In the genomic region with DNA sequence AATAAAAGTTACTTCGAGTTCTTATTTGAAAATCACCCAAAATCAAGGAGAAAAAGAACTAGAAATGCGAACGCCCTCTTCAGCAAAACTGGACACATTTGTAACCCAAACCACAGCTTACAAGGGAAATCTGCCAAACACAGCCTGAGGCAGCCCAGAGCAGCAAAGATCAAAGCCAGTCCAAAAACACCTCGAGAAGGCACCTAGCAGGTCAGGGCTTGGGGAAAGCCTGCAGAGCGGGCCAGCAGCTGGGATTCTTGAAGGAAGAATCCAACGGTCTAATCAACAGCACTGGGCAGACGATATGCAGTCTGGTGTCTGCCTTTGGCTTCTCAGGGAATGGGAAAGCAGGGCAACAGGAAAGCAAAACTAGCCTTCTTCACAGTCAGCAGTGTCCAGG, we compare ENCODE assay signal across 20 mouse cellular contexts. TPM values are rescaled to one million over a fixed set of nuclear protein-coding genes. Genes with fewer than 3 reads are reported as not detected.
DNase-seq lines count a peak whose midpoint lies in the region; ATAC-seq and TF ChIP-seq lines count a peak whose summit lies in the region.
"Had no signal": no experiment of that assay in that cellular context is flagged by ENCODE, and none has a peak within 500 bp of the region (broad histone marks: within the 10 kb centered on the region; RNA-seq: fewer than 3 reads in every experiment).

No protein-coding gene starts in this region.

- no peak overlapping the region for H3K4me2 ChIP-seq in intestine, embryonic 14.5 days (ENCODE audit: low read length)
- no peak overlapping the region for H3K4me2 ChIP-seq in intestine, embryonic 16.5 days (ENCODE audit: low read depth, low read length)
- H3K4me2 ChIP-seq in neural tube, embryonic 13.5 days: no peak overlapping the region
- H3K4me2 ChIP-seq in neural tube, embryonic 15.5 days: no peak overlapping the region
- H3K4me2 ChIP-seq in stomach, embryonic 16.5 days (ENCODE audit: low read depth, low read length): no peak overlapping the region
- H3K4me2 ChIP-seq: midbrain, embryonic 13.5 days had no signal

- no peak for DNase-seq in intestine, embryonic 14.5 days (ENCODE audit: low spot score)
- DNase-seq in forelimb bud, embryonic 11.5 days (ENCODE audit: low read depth, low spot score): peak; percentile 52
- no peak for DNase-seq in cerebellum, adult 2 months
- DNase-seq: adrenal gland, adult 2 months; cerebellum, adult 11-12 months; cerebellum, postnatal 25 days; gastrocnemius, postnatal 36 days; heart, adult 2 months; heart, postnatal 4 days; layer of hippocampus, adult 9-11 months; lung, postnatal 10 days; retina, postnatal 1 day; right cerebral cortex, postnatal 4 days had no signal

- no peaks in the 10 kb centered on the region for H3K36me3 ChIP-seq in intestine, embryonic 14.5 days (ENCODE audit: control insufficient read depth, insufficient read depth, low read length)
- H3K36me3 ChIP-seq in intestine, embryonic 16.5 days (ENCODE audit: control insufficient read depth, insufficient read depth, low read length): no peaks in the 10 kb centered on the region
- H3K36me3 ChIP-seq in neural tube, embryonic 13.5 days: 0 out of 2 replicates have a peak, but pooled peaks cover 4% of the 10 kb centered on the region
- no peaks in the 10 kb centered on the region for H3K36me3 ChIP-seq in neural tube, embryonic 15.5 days
- H3K36me3 ChIP-seq in stomach, embryonic 16.5 days (ENCODE audit: control insufficient read depth, insufficient read depth, low read length): no peaks in the 10 kb centered on the region
- H3K36me3 ChIP-seq: midbrain, embryonic 13.5 days had no signal

- peak overlapping the region; percentile 2; the same call in 1 of the 2 replicates for H3K27ac ChIP-seq in intestine, embryonic 14.5 days (ENCODE audit: low read depth)
- H3K27ac ChIP-seq in intestine, embryonic 16.5 days (ENCODE audit: low read length): no peak overlapping the region; the same call in 1 of the 2 replicates
- 0 out of 2 replicates have a peak overlapping the region, but pooled peaks have one; percentile 9 for H3K27ac ChIP-seq in neural tube, embryonic 13.5 days (replicated peaks)
- H3K27ac ChIP-seq in neural tube, embryonic 15.5 days (replicated peaks): no peak overlapping the region
- peak overlapping the region; percentile 35; the same call in 1 of the 2 replicates for H3K27ac ChIP-seq in stomach, embryonic 16.5 days (ENCODE audit: low read length)
- no peak overlapping the region for H3K27ac ChIP-seq in cerebellum, adult 2 months (ENCODE audit: insufficient read depth, low read length)
- H3K27ac ChIP-seq: heart, adult 2 months; midbrain, embryonic 13.5 days had no signal

- H3K27me3 ChIP-seq in intestine, embryonic 14.5 days (replicated peaks; ENCODE audit: control insufficient read depth, insufficient read depth, low read length): no peaks in the 10 kb centered on the region
- H3K27me3 ChIP-seq in intestine, embryonic 16.5 days (replicated peaks; ENCODE audit: control insufficient read depth, insufficient read depth, low read length): no peaks in the 10 kb centered on the region
- no peaks in the 10 kb centered on the region for H3K27me3 ChIP-seq in neural tube, embryonic 13.5 days
- H3K27me3 ChIP-seq in neural tube, embryonic 15.5 days (replicated peaks): no peaks in the 10 kb centered on the region
- no peaks in the 10 kb centered on the region for H3K27me3 ChIP-seq in stomach, embryonic 16.5 days (ENCODE audit: control insufficient read depth, insufficient read depth, low read length)
- no peaks in the 10 kb centered on the region for H3K27me3 ChIP-seq in cerebellum, adult 2 months (ENCODE audit: control insufficient read depth, insufficient read depth, low read length)
- H3K27me3 ChIP-seq: midbrain, embryonic 13.5 days had no signal

- 39% methylated on average over 7 of the region's 7 CpGs for whole genome bisulfite sequencing in intestine, embryonic 14.5 days
- WGBS in intestine, embryonic 16.5 days: 49% methylated on average over 7 of the region's 7 CpGs
- 84% methylated on average over 7 of the region's 7 CpGs for WGBS in neural tube, embryonic 13.5 days
- 78% methylated on average over 7 of the region's 7 CpGs for WGBS in neural tube, embryonic 15.5 days
- 49% methylated on average over 7 of the region's 7 CpGs for WGBS in stomach, embryonic 16.5 days
- WGBS in cerebellum, adult 2 months: 45% methylated on average over 7 of the region's 7 CpGs

- H3K9ac ChIP-seq in intestine, embryonic 14.5 days (ENCODE audit: low read length): no peak overlapping the region
- no peak overlapping the region for H3K9ac ChIP-seq in intestine, embryonic 16.5 days (ENCODE audit: low read depth, low read length)
- H3K9ac ChIP-seq in neural tube, embryonic 13.5 days: no peak overlapping the region
- H3K9ac ChIP-seq in neural tube, embryonic 15.5 days (replicated peaks): no peak overlapping the region
- H3K9ac ChIP-seq in stomach, embryonic 16.5 days (ENCODE audit: low read length): no peak overlapping the region
- H3K9ac ChIP-seq: midbrain, embryonic 13.5 days had no signal

- H3K9me3 ChIP-seq in intestine, embryonic 14.5 days (ENCODE audit: control insufficient read depth, low read length): no peaks in the 10 kb centered on the region
- no peaks in the 10 kb centered on the region for H3K9me3 ChIP-seq in intestine, embryonic 16.5 days (ENCODE audit: control insufficient read depth, low read length)
- no peaks in the 10 kb centered on the region for H3K9me3 ChIP-seq in neural tube, embryonic 13.5 days
- no peaks in the 10 kb centered on the region for H3K9me3 ChIP-seq in neural tube, embryonic 15.5 days (replicated peaks)
- no peaks in the 10 kb centered on the region for H3K9me3 ChIP-seq in stomach, embryonic 16.5 days (replicated peaks; ENCODE audit: control insufficient read depth, low read length)
- H3K9me3 ChIP-seq: midbrain, embryonic 13.5 days had no signal

- no peak for TF ChIP-seq POLR2A in cerebellum, adult 2 months (IDR thresholded peaks at IDR 0.05; ENCODE audit: borderline replicate concordance, insufficient read depth, low read length)

- peaks cover 7% of the 10 kb centered on the region; the same call in 1 of the 2 replicates for H3K4me1 ChIP-seq in intestine, embryonic 14.5 days (replicated peaks; ENCODE audit: control insufficient read depth, insufficient read depth, low read length)
- H3K4me1 ChIP-seq in intestine, embryonic 16.5 days (ENCODE audit: control insufficient read depth, insufficient read depth, low read length): no peaks in the 10 kb centered on the region
- H3K4me1 ChIP-seq in neural tube, embryonic 13.5 days (replicated peaks): peaks cover 24% of the 10 kb centered on the region
- H3K4me1 ChIP-seq in neural tube, embryonic 15.5 days: peaks cover 6% of the 10 kb centered on the region; the same call in 1 of the 2 replicates
- peaks cover 6% of the 10 kb centered on the region; the same call in 1 of the 2 replicates for H3K4me1 ChIP-seq in stomach, embryonic 16.5 days (ENCODE audit: control insufficient read depth, insufficient read depth, low read length)
- H3K4me1 ChIP-seq in cerebellum, adult 2 months (ENCODE audit: control insufficient read depth, insufficient read depth, low read length): no peaks in the 10 kb centered on the region

- no peak for ATAC-seq in intestine, embryonic 14.5 days (replicated peaks; ENCODE audit: low FRiP score, low TSS enrichment, low read depth)
- no peak for ATAC-seq in intestine, embryonic 16.5 days
- no peak for ATAC-seq in neural tube, embryonic 13.5 days (ENCODE audit: low read depth)
- ATAC-seq in neural tube, embryonic 15.5 days (ENCODE audit: low FRiP score): no peak
- no peak for ATAC-seq in stomach, embryonic 16.5 days (ENCODE audit: insufficient read depth, low FRiP score)
- ATAC-seq: forebrain, embryonic 16.5 days; inflammation-experienced regulatory T-cells, adult 6 months; midbrain, embryonic 13.5 days had no signal

- H3K4me3 ChIP-seq in intestine, embryonic 14.5 days (ENCODE audit: low read depth, low read length): no peak overlapping the region
- no peak overlapping the region for H3K4me3 ChIP-seq in intestine, embryonic 16.5 days (ENCODE audit: low read length)
- no peak overlapping the region for H3K4me3 ChIP-seq in neural tube, embryonic 13.5 days
- H3K4me3 ChIP-seq in neural tube, embryonic 15.5 days (replicated peaks): no peak overlapping the region
- H3K4me3 ChIP-seq in stomach, embryonic 16.5 days (replicated peaks; ENCODE audit: low read length): no peak overlapping the region
- no peak overlapping the region for H3K4me3 ChIP-seq in cerebellum, adult 2 months (replicated peaks; ENCODE audit: insufficient read depth, low read depth, low read length)
- H3K4me3 ChIP-seq: heart, adult 2 months; midbrain, embryonic 13.5 days had no signal

- no peak for TF ChIP-seq CTCF in cerebellum, adult 2 months (IDR thresholded peaks at IDR 0.05; ENCODE audit: borderline replicate concordance, insufficient read depth, low read depth, low read length)

RNA-seq across cellular contexts. Expression of gene Spsb4, which starts 16.6 kb away (rescaled TPM):
- 28.3 and 33.2 TPM in 2 replicates for polyA plus RNA-seq in intestine, embryonic 14.5 days (2014; fragmentation: Nextera tagmentation; extraction: Ambion mirVana)
- polyA plus RNA-seq in intestine, embryonic 16.5 days (2015; fragmentation: Nextera tagmentation; extraction: Ambion mirVana): 28.7 and 34.0 TPM in 2 replicates
- polyA plus RNA-seq in neural tube, embryonic 13.5 days (2015; fragmentation: Nextera tagmentation; extraction: Ambion mirVana): 59.6 and 62.4 TPM in 2 replicates
- 28.5 and 31.0 TPM in 2 replicates for polyA plus RNA-seq in neural tube, embryonic 15.5 days (2015; fragmentation: Nextera tagmentation; extraction: Ambion mirVana)
- polyA plus RNA-seq in stomach, embryonic 16.5 days (2015; fragmentation: Nextera tagmentation; extraction: Ambion mirVana): 12.1 and 14.2 TPM in 2 replicates
- 11.4 and 13.9 TPM in 2 replicates for polyA plus RNA-seq in cerebellum, adult 2 months (2012; rRNA removed)

Comparison
In these comparisons a context has a peak if more than half of its experiments do, and no peak if none do; other contexts are left out.
1. H3K27ac ChIP-seq: peak in intestine, embryonic 14.5 days (single experiment), neural tube, embryonic 13.5 days (single experiment) and stomach, embryonic 16.5 days (single experiment); none in intestine, embryonic 16.5 days (single experiment), neural tube, embryonic 15.5 days (single experiment) and cerebellum, adult 2 months (single experiment).